Mouse (Mus musculus) stomach, embryonic 16.5 days (tissue): ENCODE data around the gene Poc1b. TPM values are rescaled to one million over a fixed set of nuclear protein-coding genes. Genes with fewer than 3 reads are reported as not detected.

Experiments
- ATAC-seq: fragments of 200-750 bp; cut with Nextera tagmentation; 2 replicates; pipeline ENCODE4 v1.8.0; 2017; ENCODE audit warnings: moderate number of reproducible peaks, moderate TSS enrichment; ENCODE audit not compliant: insufficient read depth, low FRiP score
- H3K27ac ChIP-seq: fragments of 300-500 bp; sonication (generic); 2 replicates; pipeline ENCODE4 v1.5.1; 2014; ENCODE audit warnings: low read length
- H3K27me3 ChIP-seq: fragments of 300-500 bp; sonication (generic); 2 replicates; pipeline ENCODE4 v1.6.1; 2014; ENCODE audit warnings: low read length, control low read depth, mixed read lengths; ENCODE audit not compliant: control insufficient read depth, insufficient read depth
- H3K36me3 ChIP-seq: fragments of 300-500 bp; sonication (generic); 2 replicates; pipeline ENCODE4 v1.6.1; 2014; ENCODE audit warnings: low read length; ENCODE audit not compliant: control insufficient read depth, insufficient read depth
- H3K4me1 ChIP-seq: fragments of 300-500 bp; sonication (generic); 2 replicates; pipeline ENCODE4 v1.6.1; 2014; ENCODE audit warnings: low read length, control low read depth, mixed read lengths; ENCODE audit not compliant: control insufficient read depth, insufficient read depth
- H3K4me2 ChIP-seq: fragments of 300-500 bp; sonication (generic); 2 replicates; pipeline ENCODE4 v1.6.1; 2014; ENCODE audit warnings: low read depth, low read length, mixed read lengths
- H3K4me3 ChIP-seq: fragments of 300-500 bp; sonication (generic); replicated peaks from 2 replicates; pipeline ENCODE4 v1.5.1; 2014; ENCODE audit warnings: mild to moderate bottlenecking, low read length
- H3K9ac ChIP-seq: fragments of 300-500 bp; sonication (generic); 2 replicates; pipeline ENCODE4 v1.6.1; 2014; ENCODE audit warnings: low read length
- H3K9me3 ChIP-seq: fragments of 300-500 bp; sonication (generic); replicated peaks from 2 replicates; pipeline ENCODE4 v1.6.1; 2016; ENCODE audit warnings: low read length, control low read depth; ENCODE audit not compliant: control insufficient read depth
- WGBS: fragments of 180-500 bp; shearing (Covaris S2); extraction: QIAGEN DNeasy Blood & Tissue Kit; methylation state at CpG from one replicate; pipeline ENCODE4 v1.1.7; 2014; 5-methylcytosine and 5-hydroxymethylcytosine counted together
- polyA plus RNA-seq: library from polyadenylated mRNA; unstranded; fragments of >200 nt; fragmentation: Nextera tagmentation; extraction: Ambion mirVana; gene quantifications from 2 replicates; pipeline ENCODE4 v1.2.1, GENCODE M21; 2015

Gene Poc1b
- polyA plus RNA-seq, 1 experiment from 2014 or later: 16.1 TPM

GRCm38 (mm10) chr10:99107964-99108363, 1.1 kb downstream of the Poc1b start, which contains the start of gene Galnt4:
Galnt4 (plus strand) TSS chr10:99108159.
- under 1% methylated on average over 22 of the region's 22 CpGs for whole genome bisulfite sequencing
- H3K9ac ChIP-seq: peak within 1 kb of the TSS; percentile 92
- peaks cover 14% of the 10 kb centered on the region for H3K4me1 ChIP-seq
- ATAC-seq: peak; percentile 89
- H3K4me3 ChIP-seq: peak within 1 kb of the TSS; percentile 73
- H3K9me3 ChIP-seq: peaks cover 9% of the 10 kb centered on the region
- H3K27ac ChIP-seq: peak within 1 kb of the TSS; percentile 82
- H3K36me3 ChIP-seq: peaks cover 20% of the 10 kb centered on the region
- H3K4me2 ChIP-seq: peak within 1 kb of the TSS; percentile 95
- H3K27me3 ChIP-seq: no peaks in the 10 kb centered on the region

- Histone ChIP-seq H3K4me1 (peaks cover 15% of the 10 kb centered on the region), H3K36me3 (peaks cover 20% of the 10 kb centered on the region), H3K4me3 (peak overlapping the region; percentile 73), H3K9ac (peak overlapping the region; percentile 92), H3K27me3 (no peaks in the 10 kb centered on the region), H3K9me3 (peaks cover 9% of the 10 kb centered on the region), H3K27ac (peak overlapping the region; percentile 82), H3K4me2 (peak overlapping the region; percentile 95)
- ATAC-seq: no peak
- WGBS: 31% methylated on average over 12 of the region's 12 CpGs
Observed at GRCm38 (mm10) chr10:99108431-99108982, 1.7 kb downstream of the Poc1b start.

- Histone ChIP-seq H3K27me3 (no peaks in the 10 kb centered on the region), H3K9me3 (peaks cover 9% of the 10 kb centered on the region), H3K36me3 (peaks cover 17% of the 10 kb centered on the region), H3K4me1 (peaks cover 38% of the 10 kb centered on the region), H3K9ac (peak overlapping the region; percentile 36; the same call in 1 of the 2 replicates), H3K27ac (peak overlapping the region; percentile 90), H3K4me3 (no peak overlapping the region), H3K4me2 (peak overlapping the region; percentile 23)
- 26% methylated on average over 3 of the region's 3 CpGs for WGBS
- ATAC-seq: no peak
Observed at GRCm38 (mm10) chr10:99113533-99113932, 6.7 kb downstream of the Poc1b start.

GRCm38 (mm10) chr10:99114295-99114694, 7.5 kb downstream of the Poc1b start:
- Histone ChIP-seq H3K4me1 (peaks cover 40% of the 10 kb centered on the region), H3K27ac (peak overlapping the region; percentile 90)
- 63% methylated on average over 8 of the region's 8 CpGs for WGBS

GRCm38 (mm10) chr10:99115471-99116236, 8.8 kb downstream of the Poc1b start:
- no peaks in the 10 kb centered on the region for H3K27me3 ChIP-seq
- peak overlapping the region; percentile 64 for H3K27ac ChIP-seq
- ATAC-seq: no peak
- H3K4me2 ChIP-seq: no peak overlapping the region
- H3K4me1 ChIP-seq: peaks cover 40% of the 10 kb centered on the region
- no peaks in the 10 kb centered on the region for H3K9me3 ChIP-seq
- WGBS: 36% methylated on average over 18 of the region's 18 CpGs
- peaks cover 6% of the 10 kb centered on the region; the same call in 1 of the 2 replicates for H3K36me3 ChIP-seq
- no peak overlapping the region for H3K4me3 ChIP-seq
- no peak overlapping the region for H3K9ac ChIP-seq

More at GRCm38 (mm10) chr10:99114295-99114694, 7.5 kb downstream of the Poc1b start:
- no peaks in the 10 kb centered on the region for H3K27me3 ChIP-seq
- H3K9me3 ChIP-seq: peaks cover 7% of the 10 kb centered on the region
- H3K4me3 ChIP-seq: no peak overlapping the region
- ATAC-seq: peak; percentile 55; the same call in 1 of the 2 replicates
- H3K36me3 ChIP-seq: peaks cover 15% of the 10 kb centered on the region
- no peak overlapping the region for H3K9ac ChIP-seq
- peak overlapping the region; percentile 23; the same call in 1 of the 2 replicates for H3K4me2 ChIP-seq

DNA sequence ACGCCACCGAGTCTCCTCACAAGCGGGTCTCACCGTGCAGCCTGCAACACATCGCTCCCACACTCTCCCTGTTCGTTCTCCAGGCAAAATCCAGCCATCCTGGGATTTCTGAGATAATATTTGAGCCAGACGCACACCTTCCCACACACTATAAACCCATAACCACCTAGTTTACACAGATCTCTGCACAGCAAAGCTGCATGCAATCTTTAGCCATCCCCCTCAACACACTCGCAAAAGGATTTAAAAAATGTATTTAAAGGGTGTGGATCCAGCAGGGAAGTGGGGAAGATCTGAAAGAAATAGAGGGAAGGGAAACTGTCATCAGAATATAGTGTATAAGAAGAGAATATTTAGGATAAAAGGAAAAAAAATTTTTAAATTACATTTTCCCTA, 9.4 kb downstream of the Poc1b start:
- Histone ChIP-seq H3K27ac (peak overlapping the region; percentile 64), H3K27me3 (no peaks in the 10 kb centered on the region), H3K9ac (no peak overlapping the region), H3K4me2 (no peak overlapping the region), H3K4me3 (no peak overlapping the region), H3K4me1 (peaks cover 38% of the 10 kb centered on the region), H3K36me3 (0 out of 2 replicates have a peak, but pooled peaks cover under 1% of the 10 kb centered on the region), H3K9me3 (no peaks in the 10 kb centered on the region)
- 43% methylated on average over 8 of the region's 8 CpGs for WGBS
- no peak for ATAC-seq

- WGBS: 65% methylated on average over 16 of the region's 16 CpGs
- Histone ChIP-seq H3K4me2 (no peak overlapping the region), H3K9ac (no peak overlapping the region), H3K36me3 (no peaks in the 10 kb centered on the region), H3K27me3 (no peaks in the 10 kb centered on the region), H3K4me1 (peaks cover 35% of the 10 kb centered on the region), H3K4me3 (no peak overlapping the region), H3K9me3 (no peaks in the 10 kb centered on the region), H3K27ac (peak overlapping the region; percentile 87)
- ATAC-seq: no peak
Observed at GRCm38 (mm10) chr10:99116650-99117615, 10.1 kb downstream of the Poc1b start.

DNA sequence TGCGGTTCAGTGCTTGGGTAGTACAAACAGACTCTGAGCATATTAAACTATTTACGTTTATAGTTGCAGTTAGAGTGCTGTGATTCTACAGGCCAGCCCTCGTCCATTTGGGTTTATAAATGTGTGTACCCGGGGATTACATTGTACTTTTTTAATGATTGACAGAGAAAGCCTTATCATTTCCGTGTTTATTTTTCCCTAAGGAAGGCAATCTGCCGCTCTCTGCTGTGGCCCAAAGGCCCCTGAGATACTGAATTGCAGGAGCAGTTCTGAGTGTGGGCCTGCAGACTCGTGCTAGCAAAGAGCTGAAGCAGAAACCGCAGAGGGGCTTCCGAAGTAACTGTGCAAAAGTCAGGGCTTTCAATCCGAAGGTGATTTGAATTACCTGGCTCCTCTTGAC, 11.0 kb downstream of the Poc1b start:
- Histone ChIP-seq H3K9ac (peak overlapping the region; percentile 30; the same call in 1 of the 2 replicates), H3K36me3 (no peaks in the 10 kb centered on the region), H3K9me3 (no peaks in the 10 kb centered on the region), H3K27ac (peak overlapping the region; percentile 87), H3K4me1 (peaks cover 35% of the 10 kb centered on the region), H3K4me3 (no peak overlapping the region), H3K4me2 (0 out of 2 replicates have a peak overlapping the region, but pooled peaks have one; percentile 16), H3K27me3 (no peaks in the 10 kb centered on the region)
- no peak; the same call in 1 of the 2 replicates for ATAC-seq
- WGBS: 39% methylated on average over 10 of the region's 10 CpGs
